Mouse (Mus musculus) heart, embryonic 14.5 days (tissue): ENCODE results near the gene Tor2a. TPM values are rescaled to one million over a fixed set of nuclear protein-coding genes. Genes with fewer than 3 reads are reported as not detected.

Experiments used
- ATAC-seq: fragments of 200-750 bp; cut with Nextera tagmentation; 2 replicates; pipeline ENCODE4 v1.8.0; 2017; ENCODE audit warnings: low read depth, moderate TSS enrichment; ENCODE audit not compliant: insufficient number of reproducible peaks, insufficient read depth, low FRiP score
- H3K27ac ChIP-seq, 2 experiments: fragments of 200-500 bp in 1 of 2; fragments of 300-500 bp in 1 of 2; sonication (generic) in 1 of 2; replicated peaks in 1 of 2; 2 replicates each; pipeline ENCODE4 v1.5.1; 2012 to 2014; ENCODE audit warnings: low read depth in 2 of 2, low read length in 2 of 2, control low read depth in 1 of 2, mild to moderate bottlenecking in 1 of 2, mixed read lengths in 1 of 2; ENCODE audit not compliant: control insufficient read depth in 1 of 2, insufficient read depth in 1 of 2
- H3K27me3 ChIP-seq: fragments of 300-500 bp; sonication (generic); 2 replicates; pipeline ENCODE4 v1.6.1; 2014; ENCODE audit warnings: mild to moderate bottlenecking, low read length, control low read depth; ENCODE audit not compliant: control insufficient read depth, insufficient read depth
- H3K36me3 ChIP-seq: fragments of 300-500 bp; sonication (generic); 2 replicates; pipeline ENCODE4 v1.6.1; 2014; ENCODE audit warnings: mild to moderate bottlenecking, control low read depth, low read length, mixed read lengths; ENCODE audit not compliant: control insufficient read depth, insufficient read depth
- H3K4me1 ChIP-seq, 2 experiments: fragments of 200-500 bp in 1 of 2; fragments of 300-500 bp in 1 of 2; sonication (generic) in 1 of 2; 2 replicates each; pipeline ENCODE4 v1.6.1; 2012 to 2014; ENCODE audit warnings: low read length in 2 of 2, control low read depth in 1 of 2, mixed read lengths in 1 of 2; ENCODE audit not compliant: control insufficient read depth in 2 of 2, insufficient read depth in 2 of 2
- H3K4me2 ChIP-seq: fragments of 300-500 bp; sonication (generic); 2 replicates; pipeline ENCODE4 v1.6.1; 2014; ENCODE audit warnings: mild to moderate bottlenecking, low read length
- H3K4me3 ChIP-seq, 2 experiments: fragments of 200-500 bp in 1 of 2; fragments of 300-500 bp in 1 of 2; sonication (generic) in 1 of 2; 2 replicates each; pipeline ENCODE4 v1.5.1; 2012 to 2014; ENCODE audit warnings: low read length in 2 of 2, mild to moderate bottlenecking in 2 of 2, control low read depth in 1 of 2, low read depth in 1 of 2, moderate library complexity in 1 of 2; ENCODE audit not compliant: control insufficient read depth in 1 of 2, insufficient read depth in 1 of 2
- H3K9ac ChIP-seq: fragments of 300-500 bp; sonication (generic); 2 replicates; pipeline ENCODE4 v1.6.1; 2014; ENCODE audit warnings: mild to moderate bottlenecking, low read length
- H3K9me3 ChIP-seq: fragments of 300-500 bp; sonication (generic); 2 replicates; pipeline ENCODE4 v1.6.1; 2016; ENCODE audit warnings: low read length, control low read depth; ENCODE audit not compliant: control insufficient read depth
- WGBS: fragments of 180-500 bp; shearing (Covaris S2); extraction: QIAGEN DNeasy Blood & Tissue Kit; methylation state at CpG from one replicate; pipeline ENCODE4 v1.1.7; 2014; 5-methylcytosine and 5-hydroxymethylcytosine counted together
- polyA plus RNA-seq: library from polyadenylated mRNA; unstranded; fragments of >200 nt; fragmentation: Nextera tagmentation; extraction: Ambion mirVana; gene quantifications from 2 replicates; pipeline ENCODE4 v1.2.1, GENCODE M21; 2014

Tor2a gene
- polyA plus RNA-seq, 1 experiment from 2014 or later: 42.7 TPM

- no peaks in the 10 kb centered on the region for H3K9me3 ChIP-seq
- H3K9ac ChIP-seq: no peak overlapping the region
- peaks cover 4 to 13% of the 10 kb centered on the region in 2 experiments for H3K4me1 ChIP-seq
- no peaks in the 10 kb centered on the region for H3K27me3 ChIP-seq
- H3K4me3 ChIP-seq: no peak overlapping the region
- 74% methylated on average over 3 of the region's 3 CpGs for WGBS
- no peak for ATAC-seq
- peak overlapping the region; percentile 49; the same call in 1 of the 2 replicates for H3K4me2 ChIP-seq
- H3K36me3 ChIP-seq: no peaks in the 10 kb centered on the region
- no peak overlapping the region for H3K27ac ChIP-seq
Measured at GRCm38 (mm10) chr2:32722581-32722980, 34.5 kb upstream of the Tor2a start.

GRCm38 (mm10) chr2:32724149-32724548 is 32.9 kb upstream of the Tor2a start:
- H3K27me3 ChIP-seq: no peaks in the 10 kb centered on the region
- H3K4me1 ChIP-seq: peaks cover 4 to 13% of the 10 kb centered on the region in 2 experiments
- 78% methylated on average over 4 of the region's 4 CpGs for WGBS
- no peak overlapping the region for H3K27ac ChIP-seq
- no peak overlapping the region for H3K4me2 ChIP-seq
- H3K4me3 ChIP-seq: no peak overlapping the region
- no peak overlapping the region for H3K9ac ChIP-seq
- no peaks in the 10 kb centered on the region for H3K36me3 ChIP-seq
- no peaks in the 10 kb centered on the region for H3K9me3 ChIP-seq
- ATAC-seq: no peak

GRCm38 (mm10) chr2:32724832-32725790 is 31.9 kb upstream of the Tor2a start:
- no peak for ATAC-seq
- no peak overlapping the region for H3K4me3 ChIP-seq
- H3K36me3 ChIP-seq: no peaks in the 10 kb centered on the region
- WGBS: 78% methylated on average over 16 of the region's 16 CpGs
- H3K9ac ChIP-seq: no peak overlapping the region
- H3K4me1 ChIP-seq: peaks cover 6 to 13% of the 10 kb centered on the region in 2 experiments
- H3K27me3 ChIP-seq: no peaks in the 10 kb centered on the region
- H3K9me3 ChIP-seq: no peaks in the 10 kb centered on the region
- H3K4me2 ChIP-seq: no peak overlapping the region
- no peak overlapping the region for H3K27ac ChIP-seq

- H3K4me1 ChIP-seq: peaks cover 6 to 13% of the 10 kb centered on the region in 2 experiments
- no peaks in the 10 kb centered on the region for H3K27me3 ChIP-seq
- peak; percentile 96 for ATAC-seq
- peak overlapping the region; percentile 20 to 46; a peak in 3 of 4 replicates for H3K27ac ChIP-seq
- H3K36me3 ChIP-seq: no peaks in the 10 kb centered on the region
- peak overlapping the region; percentile 30 to 53 for H3K4me3 ChIP-seq
- under 1% methylated on average over 16 of the region's 16 CpGs for whole genome bisulfite sequencing
- peak overlapping the region; percentile 45 for H3K9ac ChIP-seq
- peak overlapping the region; percentile 48 for H3K4me2 ChIP-seq
- H3K9me3 ChIP-seq: no peaks in the 10 kb centered on the region
Measured at GRCm38 (mm10) chr2:32727435-32727834, 29.6 kb upstream of the Tor2a start.

- no peaks in the 10 kb centered on the region for H3K36me3 ChIP-seq
- no peaks in the 10 kb centered on the region for H3K9me3 ChIP-seq
- peak overlapping the region; percentile 42 for H3K9ac ChIP-seq
- peak; percentile 22; the same call in 1 of the 2 replicates for ATAC-seq
- WGBS: 39% methylated on average over 7 of the region's 7 CpGs
- peaks cover 6 to 13% of the 10 kb centered on the region in 2 experiments for H3K4me1 ChIP-seq
- H3K4me3 ChIP-seq: peak overlapping the region; percentile 30 to 53
- peak overlapping the region; percentile 57 to 65 for H3K27ac ChIP-seq
- peak overlapping the region; percentile 48 for H3K4me2 ChIP-seq
- no peaks in the 10 kb centered on the region for H3K27me3 ChIP-seq
Measured at GRCm38 (mm10) chr2:32728463-32728862, 28.6 kb upstream of the Tor2a start.

GRCm38 (mm10) chr2:32729547-32729946 is 27.5 kb upstream of the Tor2a start:
- H3K9me3 ChIP-seq: no peaks in the 10 kb centered on the region
- H3K4me3 ChIP-seq: peak overlapping the region; percentile 4 to 30
- 68% methylated on average over 4 of the region's 4 CpGs for WGBS
- H3K4me2 ChIP-seq: peak overlapping the region; percentile 48
- no peaks in the 10 kb centered on the region for H3K36me3 ChIP-seq
- ATAC-seq: no peak
- peak overlapping the region; percentile 18 to 66 for H3K27ac ChIP-seq
- H3K9ac ChIP-seq: peak overlapping the region; percentile 25; the same call in 1 of the 2 replicates
- peaks cover 6 to 14% of the 10 kb centered on the region in 2 experiments for H3K4me1 ChIP-seq
- H3K27me3 ChIP-seq: no peaks in the 10 kb centered on the region

- Histone ChIP-seq H3K36me3 (no peaks in the 10 kb centered on the region), H3K9ac (0 out of 2 replicates have a peak overlapping the region, but pooled peaks have one; percentile 18), H3K27me3 (no peaks in the 10 kb centered on the region), H3K4me2 (peak overlapping the region; percentile 48), H3K27ac (peak overlapping the region; percentile 66 to 83), H3K4me1 (peaks cover 6 to 16% of the 10 kb centered on the region in 2 experiments), H3K4me3 (peak overlapping the region in 1 of 2 experiments; percentile 4; a peak in 1 of 4 replicates), H3K9me3 (no peaks in the 10 kb centered on the region)
- ATAC-seq: no peak
- 17% methylated on average over 11 of the region's 11 CpGs for WGBS
Measured at GRCm38 (mm10) chr2:32730854-32731253, 26.2 kb upstream of the Tor2a start.
